Mouse (Mus musculus): ENCODE data around the gene Eepd1.

DNA sequence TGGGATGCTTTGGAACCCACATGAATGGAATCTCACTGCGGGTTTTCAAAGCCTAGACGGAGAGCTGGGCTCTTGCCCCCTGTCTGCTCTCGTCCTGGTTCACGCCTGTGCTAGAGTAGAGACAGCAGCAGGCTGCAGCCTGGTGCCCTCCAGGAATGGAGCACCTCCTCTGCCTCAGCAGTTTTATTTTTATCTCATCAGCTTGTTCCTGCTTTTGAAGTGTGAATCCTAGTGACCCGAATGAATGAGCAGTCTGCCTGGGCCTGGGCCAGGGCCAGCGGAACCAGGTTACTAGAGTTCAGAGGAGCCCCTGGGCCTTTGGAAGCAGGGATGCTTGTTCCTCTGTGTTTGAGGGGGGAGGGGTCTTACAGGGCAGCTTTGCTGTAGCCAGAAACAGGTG lies 37.8 kb downstream of the Eepd1 start:
- no peak for TF ChIP-seq NELFE (IDR thresholded peaks at IDR 0.05; ENCODE audit: low read depth, low read length)
- TF ChIP-seq CTCF (IDR thresholded peaks at IDR 0.05 in 2 of 3, conservative IDR thresholded peaks at IDR 0.05 in 1 of 3; ENCODE audit: control insufficient read depth in 1 of 3, insufficient read depth in 1 of 3, low read depth in 2 of 3, low read length in 3 of 3, poor library complexity in 1 of 3, severe bottlenecking in 1 of 3), result no peak
- TF ChIP-seq SMC3 (IDR thresholded peaks at IDR 0.05; ENCODE audit: low read depth, low read length), result no peak
- TF ChIP-seq RCOR1 (IDR thresholded peaks at IDR 0.05; ENCODE audit: low read depth, low read length), result no peak
- TF ChIP-seq GATA1 (IDR thresholded peaks at IDR 0.05; ENCODE audit: low read depth, low read length), result no peak
- no peak for TF ChIP-seq POLR2AphosphoS5 (IDR thresholded peaks at IDR 0.05; ENCODE audit: borderline replicate concordance, low read depth, low read length)
- TF ChIP-seq GABPA (IDR thresholded peaks at IDR 0.05; ENCODE audit: low read depth, low read length), result no peak
- no peak for TF ChIP-seq RAD21 (IDR thresholded peaks at IDR 0.05; ENCODE audit: low read depth, low read length)
- no peak for TF ChIP-seq E2F4 (IDR thresholded peaks at IDR 0.05; ENCODE audit: borderline replicate concordance, low read depth, low read length)
- no peak for TF ChIP-seq MAZ (IDR thresholded peaks at IDR 0.05; ENCODE audit: low read depth, low read length)
- TF ChIP-seq BHLHE40 (IDR thresholded peaks at IDR 0.05; ENCODE audit: borderline replicate concordance, low read depth, low read length), result no peak
- TF ChIP-seq SIN3A (IDR thresholded peaks at IDR 0.05; ENCODE audit: low read length), result no peak
- TF ChIP-seq ZKSCAN1 (IDR thresholded peaks at IDR 0.05; ENCODE audit: low read depth, low read length), result no peak
- TF ChIP-seq POLR2A (IDR thresholded peaks at IDR 0.05; ENCODE audit: control insufficient read depth in 1 of 2, insufficient read depth in 1 of 2, low read depth in 1 of 2, low read length in 2 of 2, poor library complexity in 1 of 2), result no peak
